Mouse (Mus musculus) intestine, embryonic 16.5 days (tissue): ENCODE data around the gene Trappc12. TPM values are rescaled to one million over a fixed set of nuclear protein-coding genes. Genes with fewer than 3 reads are reported as not detected.

Experiments
- ATAC-seq: fragments of 200-750 bp; cut with Nextera tagmentation; 2 replicates; pipeline ENCODE4 v1.8.0; 2017; ENCODE audit warnings: moderate TSS enrichment, moderate library complexity
- H3K27ac ChIP-seq: fragments of 300-500 bp; sonication (generic); 2 replicates; pipeline ENCODE4 v1.5.1; 2014; ENCODE audit warnings: mild to moderate bottlenecking, low read length
- H3K27me3 ChIP-seq: fragments of 300-500 bp; sonication (generic); replicated peaks from 2 replicates; pipeline ENCODE4 v1.6.1; 2014; ENCODE audit warnings: low read length, control low read depth, mixed read lengths; ENCODE audit not compliant: control insufficient read depth, insufficient read depth
- H3K36me3 ChIP-seq: fragments of 300-500 bp; sonication (generic); 2 replicates; pipeline ENCODE4 v1.6.1; 2014; ENCODE audit warnings: low read length, control low read depth; ENCODE audit not compliant: control insufficient read depth, insufficient read depth
- H3K4me1 ChIP-seq: fragments of 300-500 bp; sonication (generic); 2 replicates; pipeline ENCODE4 v1.6.1; 2014; ENCODE audit warnings: low read length, control low read depth, mixed read lengths; ENCODE audit not compliant: control insufficient read depth, insufficient read depth
- H3K4me2 ChIP-seq: fragments of 300-500 bp; sonication (generic); 2 replicates; pipeline ENCODE4 v1.6.1; 2014; ENCODE audit warnings: low read depth, low read length, control low read depth
- H3K4me3 ChIP-seq: fragments of 300-500 bp; sonication (generic); 2 replicates; pipeline ENCODE4 v1.5.1; 2014; ENCODE audit warnings: mild to moderate bottlenecking, low read length
- H3K9ac ChIP-seq: fragments of 300-500 bp; sonication (generic); 2 replicates; pipeline ENCODE4 v1.6.1; 2014; ENCODE audit warnings: low read depth, low read length
- H3K9me3 ChIP-seq: fragments of 300-500 bp; sonication (generic); 2 replicates; pipeline ENCODE4 v1.6.1; 2016; ENCODE audit warnings: low read length, control low read depth; ENCODE audit not compliant: control insufficient read depth
- WGBS: fragments of 180-500 bp; shearing (Covaris S2); extraction: QIAGEN DNeasy Blood & Tissue Kit; methylation state at CpG from one replicate; pipeline ENCODE4 v1.1.7; 2014; 5-methylcytosine and 5-hydroxymethylcytosine counted together
- microRNA-seq: library from miRNA; unstranded; fragments of <30 nt; microRNA quantifications from one replicate; pipeline ENCODE4, GENCODE M21; 2016
- polyA plus RNA-seq: library from polyadenylated mRNA; unstranded; fragments of >200 nt; fragmentation: Nextera tagmentation; extraction: Ambion mirVana; gene quantifications from 2 replicates; pipeline ENCODE4 v1.2.1, GENCODE M21; 2015

Gene Trappc12
- polyA plus RNA-seq, 1 experiment from 2014 or later = 35.9 TPM

- Histone ChIP-seq H3K4me2 (peak within 1 kb of the TSS; percentile 81), H3K4me1 (peaks cover 8% of the 10 kb centered on the region), H3K36me3 (peaks cover 2% of the 10 kb centered on the region; the same call in 1 of the 2 replicates), H3K27ac (peak within 1 kb of the TSS; percentile 38), H3K27me3 (no peaks in the 10 kb centered on the region), H3K9me3 (no peaks in the 10 kb centered on the region), H3K4me3 (peak within 1 kb of the TSS; percentile 82), H3K9ac (peak within 1 kb of the TSS; percentile 83)
- WGBS = 2% methylated on average over 52 of the region's 52 CpGs
- ATAC-seq = peak; percentile 95
These were observed 100.8 kb downstream of the Trappc12 start, which contains the start of gene Rnaseh1 for GRCm38 (mm10) chr12:28649141-28650110. TSS of gene Rnaseh1 (plus strand) at chr12:28649602.

Small RNAs within 50 kb of the gene (microRNA-seq; reads per million reads assigned to microRNA genes)
- gene Mir6937 = not detected

Other genes with a start within 250 kb of the Trappc12 start
- gene Dcdc2c, start 198.1 kb downstream of the Trappc12 start, polyA plus RNA-seq = not detected in 2 replicates
- not detected in 2 replicates for gene Allc, start 167.9 kb downstream of the Trappc12 start, polyA plus RNA-seq
- gene Colec11, start 127.1 kb downstream of the Trappc12 start, polyA plus RNA-seq = 0.97 and 1.8 TPM in 2 replicates
- gene Rps7, start 114.5 kb downstream of the Trappc12 start, polyA plus RNA-seq = 587 and 597 TPM in 2 replicates
- gene Rnaseh1, start 100.9 kb downstream of the Trappc12 start, polyA plus RNA-seq = 24.2 and 28.2 TPM in 2 replicates
- gene Adi1, start 75.2 kb downstream of the Trappc12 start, polyA plus RNA-seq = 111 and 114 TPM in 2 replicates
- gene Eipr1, start 1.3 kb upstream of the Trappc12 start, polyA plus RNA-seq = 29.0 and 32.0 TPM in 2 replicates